ENCODE assay signal across 34 mouse cellular contexts in genomic region chr10:52593780-52594179, GRCm38 (mm10).
"Had no signal": no experiment of that assay in that cellular context is flagged by ENCODE, and none has a peak within 500 bp of the region (broad histone marks: within the 10 kb centered on the region; RNA-seq: fewer than 3 reads in every experiment).

No protein-coding gene starts in this region.

- DNase-seq: heart, postnatal 10 days; heart, postnatal 14 days; heart, postnatal 36 days; heart, postnatal 4 days; kidney, adult 11 months; kidney, adult 18-20 months; kidney, adult 2 months; kidney, adult 8-10 months; kidney, adult 9 months; kidney, postnatal 10 days; kidney, postnatal 14 days; kidney, postnatal 25 days; kidney, postnatal 36 days; kidney, postnatal 4 days; layer of hippocampus, adult 9-11 months; layer of hippocampus, postnatal 36 days had no signal

- H3K4me2 ChIP-seq: heart, embryonic 11.5 days; heart, embryonic 13.5 days; heart, embryonic 15.5 days; hindbrain, embryonic 12.5 days; hindbrain, embryonic 13.5 days; hindbrain, embryonic 14.5 days; hindbrain, embryonic 15.5 days; intestine, embryonic 15.5 days; kidney, embryonic 15.5 days had no signal

- H3K36me3 ChIP-seq: heart, embryonic 10.5 days; heart, embryonic 13.5 days; heart, embryonic 15.5 days; hindbrain, embryonic 10.5 days; hindbrain, embryonic 12.5 days; hindbrain, embryonic 13.5 days; hindbrain, embryonic 15.5 days; intestine, embryonic 15.5 days; kidney, embryonic 15.5 days had no signal

- H3K27me3 ChIP-seq: heart, embryonic 13.5 days; heart, embryonic 15.5 days; hindbrain, embryonic 12.5 days; hindbrain, embryonic 13.5 days; hindbrain, embryonic 15.5 days; intestine, embryonic 15.5 days; kidney, embryonic 15.5 days had no signal

- H3K27ac ChIP-seq: heart, embryonic 10.5 days; heart, embryonic 13.5 days; heart, embryonic 15.5 days; hindbrain, embryonic 10.5 days; hindbrain, embryonic 12.5 days; hindbrain, embryonic 13.5 days; hindbrain, embryonic 14.5 days; hindbrain, embryonic 15.5 days; hindbrain, postnatal 0 days; intestine, embryonic 15.5 days; kidney, embryonic 15.5 days; kidney, postnatal 0 days; layer of hippocampus, adult 2 months had no signal

- H3K9me3 ChIP-seq: heart, embryonic 10.5 days; heart, embryonic 13.5 days; heart, embryonic 15.5 days; hindbrain, embryonic 10.5 days; hindbrain, embryonic 12.5 days; hindbrain, embryonic 13.5 days; hindbrain, embryonic 15.5 days; intestine, embryonic 15.5 days; kidney, embryonic 15.5 days had no signal

- ATAC-seq: hindbrain, embryonic 16.5 days; hindbrain, postnatal 0 days; inflammation-experienced regulatory T-cells, adult 6 months; intestine, embryonic 15.5 days; intestine, embryonic 16.5 days; intestine, postnatal 0 days had no signal

- H3K4me1 ChIP-seq: heart, embryonic 10.5 days; heart, embryonic 13.5 days; heart, embryonic 15.5 days; hindbrain, embryonic 10.5 days; hindbrain, embryonic 12.5 days; hindbrain, embryonic 13.5 days; hindbrain, embryonic 15.5 days; intestine, embryonic 15.5 days; kidney, embryonic 15.5 days had no signal

- H3K4me3 ChIP-seq: heart, embryonic 10.5 days; heart, embryonic 13.5 days; heart, embryonic 15.5 days; hindbrain, embryonic 10.5 days; hindbrain, embryonic 12.5 days; hindbrain, embryonic 13.5 days; hindbrain, embryonic 15.5 days; intestine, embryonic 15.5 days; kidney, embryonic 15.5 days; layer of hippocampus, adult 2 months had no signal

- H3K9ac ChIP-seq: heart, embryonic 13.5 days; heart, embryonic 15.5 days; hindbrain, embryonic 12.5 days; hindbrain, embryonic 13.5 days; hindbrain, embryonic 14.5 days; hindbrain, embryonic 15.5 days; intestine, embryonic 15.5 days; kidney, embryonic 15.5 days had no signal
